Mouse (Mus musculus) NIH3T3 (cell line): Measurements from ENCODE around the gene Cdsn.
A peak's percentile ranks its signal among the peaks of the same experiment; 100 is the strongest.

ENCODE experiments used
- DNase-seq: peaks from one replicate; pipeline ENCODE4 v3.0.0-alpha.2; 2012; ENCODE audit warnings: low read depth

The Cdsn gene

GRCm38 (mm10) chr17:35570836-35571235 lies 18.9 kb downstream of the Cdsn start:
- DNase-seq: no peak

GRCm38 (mm10) chr17:35571477-35571876 lies 19.5 kb downstream of the Cdsn start:
- DNase-seq: no peak

- peak; percentile 96 for DNase-seq
Observed at GRCm38 (mm10) chr17:35578211-35578610, 26.3 kb downstream of the Cdsn start.

- DNase-seq: peak; percentile 62
Observed at GRCm38 (mm10) chr17:35582900-35583299, 31.0 kb downstream of the Cdsn start.

GRCm38 (mm10) chr17:35584330-35584937 lies 32.5 kb downstream of the Cdsn start:
- DNase-seq: peak; percentile 94

GRCm38 (mm10) chr17:35587291-35587690 lies 35.4 kb downstream of the Cdsn start:
- DNase-seq: no peak

- peak; percentile 32 for DNase-seq
Observed at GRCm38 (mm10) chr17:35588387-35588786, 36.5 kb downstream of the Cdsn start.

- peak; percentile 98 for DNase-seq
Observed at GRCm38 (mm10) chr17:35590410-35591218, 38.7 kb downstream of the Cdsn start.

- no peak for DNase-seq
Observed at GRCm38 (mm10) chr17:35591219-35591578, 39.3 kb downstream of the Cdsn start.

- peak; percentile 77 for DNase-seq
Observed at GRCm38 (mm10) chr17:35591731-35592130, 39.8 kb downstream of the Cdsn start.

GRCm38 (mm10) chr17:35592131-35592530 lies 40.2 kb downstream of the Cdsn start:
- no peak for DNase-seq

GRCm38 (mm10) chr17:35593786-35594185 lies 41.9 kb downstream of the Cdsn start:
- peak; percentile 37 for DNase-seq

- no peak for DNase-seq
Observed at GRCm38 (mm10) chr17:35594456-35594855, 42.5 kb downstream of the Cdsn start.

GRCm38 (mm10) chr17:35597399-35597798 lies 45.5 kb downstream of the Cdsn start:
- DNase-seq: no peak

GRCm38 (mm10) chr17:35601249-35601648 lies 49.3 kb downstream of the Cdsn start, which contains the start of gene Sfta2:
TSS of gene Sfta2 (plus strand) at chr17:35601549.
- DNase-seq: no peak

- DNase-seq: peak; percentile 57
Observed at GRCm38 (mm10) chr17:35601736-35602354, 49.9 kb downstream of the Cdsn start.
